Mouse (Mus musculus): ENCODE measurements around the gene Clip1. TPM values are rescaled to one million over a fixed set of nuclear protein-coding genes. Genes with fewer than 3 reads are reported as not detected.

The Clip1 gene
- total RNA-seq, 2 experiments from 2014 or later = 132 to 133 TPM

DNA sequence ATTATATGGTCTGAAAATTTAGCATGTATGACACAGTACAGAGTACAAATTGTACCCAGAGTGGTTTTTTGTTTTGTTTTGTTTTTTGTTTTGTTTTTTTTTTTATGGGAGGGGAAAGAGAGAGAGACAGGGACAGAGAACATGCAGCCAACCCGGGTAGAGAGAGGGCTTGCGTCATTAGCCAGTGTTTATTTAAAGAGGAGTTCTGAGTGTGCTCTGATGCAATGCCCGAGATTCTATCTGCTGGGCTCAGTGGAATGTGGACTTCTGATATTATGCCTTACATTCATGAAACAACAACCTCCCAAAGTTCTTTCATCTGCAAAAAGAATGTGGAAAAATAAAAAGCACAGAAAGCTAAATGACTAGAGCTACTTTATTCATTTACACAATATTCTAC lies 9.2 kb downstream of the Clip1 start:
- no peak for DNase-seq (ENCODE audit: low spot score in 2 of 2)

DNA sequence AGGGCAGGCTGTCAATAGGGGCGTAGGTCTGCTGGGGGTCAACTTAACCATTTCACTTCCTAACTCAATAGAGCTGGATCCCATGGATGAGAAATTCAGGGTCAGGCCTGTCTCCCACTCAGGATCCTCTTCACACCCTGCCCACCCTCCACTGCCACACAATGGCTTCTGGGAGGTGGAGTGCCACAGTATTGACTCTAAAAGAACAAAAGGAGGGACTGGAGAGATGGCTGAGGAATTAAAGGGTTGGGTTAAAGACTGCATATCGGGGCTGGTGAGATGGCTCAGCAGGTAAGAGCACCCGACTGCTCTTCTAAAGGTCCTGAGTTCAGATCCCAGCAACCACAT lies 13.0 kb downstream of the Clip1 start:
- DNase-seq (ENCODE audit: low spot score in 2 of 2) = no peak

DNA sequence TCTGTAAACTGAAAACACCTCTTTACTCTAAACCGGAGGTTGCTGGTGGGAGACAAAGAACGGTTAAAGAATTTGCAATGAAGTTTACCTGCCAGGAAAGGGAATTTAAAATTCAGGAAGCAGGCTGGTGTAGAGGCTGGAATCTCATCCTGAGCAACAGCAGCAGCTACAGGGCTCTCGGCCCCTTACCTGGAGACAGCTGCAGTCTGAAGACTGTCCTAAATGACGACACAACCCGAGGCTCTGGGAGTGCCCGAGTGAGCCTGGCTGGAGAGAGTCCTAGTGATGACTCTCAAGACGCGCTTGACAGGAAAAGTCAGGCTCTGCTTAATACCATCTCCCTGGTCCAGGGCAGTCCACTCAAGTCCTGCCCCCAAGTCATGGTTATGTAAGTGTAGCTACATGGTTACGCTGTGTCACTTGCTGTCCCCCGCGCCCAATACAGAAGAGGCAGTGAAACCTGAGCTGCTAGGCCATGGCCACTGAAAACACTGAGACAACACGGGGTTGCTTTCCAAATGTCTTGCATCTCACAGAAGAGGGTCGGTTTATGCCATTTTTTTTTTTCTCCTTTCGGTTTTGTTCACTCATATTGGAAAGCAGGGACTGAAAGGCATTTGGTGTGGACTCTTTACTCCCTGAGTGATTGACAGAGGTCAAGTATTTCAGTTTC lies 13.5 kb downstream of the Clip1 start:
- DNase-seq (ENCODE audit: low spot score in 2 of 2) = no peak

DNA sequence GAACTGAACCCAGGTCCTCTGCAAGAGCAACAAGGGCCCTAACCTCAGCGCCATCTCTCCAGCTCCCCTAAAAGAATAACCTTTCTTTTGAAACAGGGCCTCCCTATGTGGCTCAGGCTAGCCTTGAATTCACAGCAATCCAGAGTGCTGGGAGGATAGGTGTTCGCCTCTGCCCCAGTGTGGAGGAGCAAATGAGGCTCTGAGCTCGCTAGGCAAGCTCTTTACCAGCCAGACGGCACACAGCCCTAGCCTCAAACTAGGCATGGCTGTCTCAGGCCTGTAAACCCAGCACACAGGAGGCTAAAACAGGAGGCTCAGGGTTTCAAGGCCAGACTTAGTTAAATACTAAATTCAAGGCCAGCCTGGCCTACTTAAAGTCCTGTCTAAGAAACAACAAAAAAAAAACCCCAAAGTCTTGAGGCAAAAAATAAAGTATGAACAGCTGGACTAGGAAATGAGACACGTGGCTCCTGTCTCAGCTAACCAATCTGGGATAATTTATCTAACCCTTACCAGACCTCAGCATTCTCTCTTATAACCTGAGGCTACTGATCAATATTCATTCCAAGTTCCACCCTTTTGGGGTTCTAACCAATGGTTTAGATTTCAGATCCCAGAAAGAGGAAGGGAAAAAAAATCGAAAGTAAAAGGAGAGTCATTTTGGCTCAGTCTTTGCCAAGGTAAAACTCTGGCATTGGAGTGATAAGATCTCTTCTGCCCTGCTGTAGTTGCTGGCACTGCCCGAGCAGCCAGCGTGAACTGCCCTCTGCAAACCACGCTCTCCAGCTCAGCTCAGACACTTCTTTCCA lies 14.2 kb downstream of the Clip1 start:
- DNase-seq (ENCODE audit: low spot score in 2 of 2) = no peak

DNA sequence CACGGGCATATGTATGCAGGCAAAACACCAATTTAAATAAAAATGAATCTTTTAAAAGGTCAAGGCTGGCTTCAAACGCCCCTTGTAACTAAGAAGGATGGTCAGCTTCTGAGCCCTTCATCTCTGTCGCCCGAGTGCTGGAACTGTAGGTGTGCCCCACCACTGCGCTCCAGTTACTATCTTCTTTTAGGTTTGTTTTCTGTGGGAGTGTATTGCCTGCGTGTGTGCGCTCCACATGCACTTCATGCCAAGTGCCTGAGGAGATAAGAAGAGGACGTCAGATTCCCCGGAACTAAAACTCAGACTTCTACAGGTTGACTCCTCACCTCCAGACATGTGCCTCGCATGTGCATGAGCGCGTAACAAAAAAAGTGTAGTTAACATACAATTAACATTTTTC lies 16.5 kb downstream of the Clip1 start:
- no peak for DNase-seq (ENCODE audit: low spot score in 2 of 2)

DNA sequence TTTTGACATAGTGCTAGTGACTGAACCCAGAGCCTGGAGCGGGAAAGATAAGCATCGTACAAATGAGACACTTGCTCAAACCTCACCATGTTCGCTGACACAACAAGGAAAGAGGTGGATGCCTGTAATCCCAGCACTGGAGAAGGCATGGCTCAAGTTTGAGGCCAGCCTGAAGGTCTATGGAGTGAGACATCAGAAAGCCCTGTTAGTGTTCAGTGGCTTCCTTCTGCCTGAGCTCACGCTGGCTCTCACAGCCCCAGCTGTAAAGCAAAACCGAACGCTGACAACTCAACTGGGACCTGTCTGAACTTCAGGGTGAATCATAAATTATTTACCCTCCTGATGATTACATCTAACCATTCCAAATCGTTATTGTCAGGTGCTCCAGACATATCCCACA lies 18.5 kb downstream of the Clip1 start:
- no peak for DNase-seq (ENCODE audit: low spot score in 2 of 2)

DNA sequence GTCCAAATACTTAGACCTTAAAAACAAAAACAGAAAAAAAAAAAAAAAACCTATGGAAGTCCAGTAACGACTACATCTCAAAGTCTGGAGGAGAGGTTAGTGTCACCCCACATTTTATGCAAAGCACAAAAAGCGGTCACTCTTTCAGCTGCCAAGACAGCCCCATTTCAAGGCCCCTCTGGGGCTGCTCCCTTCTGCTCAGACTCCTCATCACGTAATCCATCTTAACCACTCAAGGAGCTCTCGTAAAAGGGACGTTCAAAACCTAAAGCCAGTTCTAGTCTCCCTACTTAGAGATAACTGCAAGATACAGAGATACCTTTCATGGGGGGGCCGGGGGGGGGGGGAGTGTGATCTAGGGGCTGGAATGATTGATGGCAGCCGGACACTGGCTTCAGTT lies 20.1 kb downstream of the Clip1 start:
- no peak for DNase-seq (ENCODE audit: low spot score in 2 of 2)

DNA sequence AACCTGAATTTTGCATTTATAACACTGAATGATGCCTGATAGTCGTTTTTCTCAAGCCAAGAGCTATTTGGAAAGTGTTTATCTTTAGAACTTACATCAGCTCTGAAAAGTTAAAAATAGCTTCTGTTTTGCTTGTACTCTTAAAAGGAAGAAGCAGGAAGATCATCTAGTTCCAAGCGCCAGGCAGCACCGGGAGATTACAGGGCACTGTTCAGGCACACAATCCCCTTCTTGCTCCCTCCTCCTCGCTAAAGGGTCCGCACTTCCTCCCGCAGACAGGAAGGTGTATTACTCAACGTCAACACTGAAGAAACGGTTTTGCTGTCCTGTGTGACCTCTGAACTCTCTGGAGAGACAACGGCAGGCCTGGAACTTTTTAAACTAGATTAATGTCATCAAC lies 22.4 kb downstream of the Clip1 start:
- no peak for DNase-seq (ENCODE audit: low spot score in 2 of 2)

DNA sequence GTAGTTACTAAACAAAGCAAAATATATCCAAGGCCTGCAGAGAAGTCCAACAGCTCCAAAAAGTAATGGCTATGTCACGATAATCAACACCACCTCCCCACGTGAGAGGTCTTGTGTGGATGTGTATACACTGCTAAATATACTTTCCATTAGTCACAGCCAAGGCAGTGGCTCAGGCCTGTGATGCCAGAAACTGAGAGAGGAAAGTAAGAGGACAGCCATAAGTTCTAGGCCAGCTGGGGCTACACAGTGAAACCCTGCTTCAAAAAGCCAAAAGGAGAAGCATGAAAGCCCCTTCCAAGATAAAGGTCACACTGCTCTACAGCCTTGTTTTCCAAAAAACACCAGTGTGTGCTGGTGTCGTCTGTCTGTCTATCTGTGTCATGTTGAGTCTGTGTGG lies 22.8 kb downstream of the Clip1 start:
- no peak for DNase-seq (ENCODE audit: low spot score in 2 of 2)

DNA sequence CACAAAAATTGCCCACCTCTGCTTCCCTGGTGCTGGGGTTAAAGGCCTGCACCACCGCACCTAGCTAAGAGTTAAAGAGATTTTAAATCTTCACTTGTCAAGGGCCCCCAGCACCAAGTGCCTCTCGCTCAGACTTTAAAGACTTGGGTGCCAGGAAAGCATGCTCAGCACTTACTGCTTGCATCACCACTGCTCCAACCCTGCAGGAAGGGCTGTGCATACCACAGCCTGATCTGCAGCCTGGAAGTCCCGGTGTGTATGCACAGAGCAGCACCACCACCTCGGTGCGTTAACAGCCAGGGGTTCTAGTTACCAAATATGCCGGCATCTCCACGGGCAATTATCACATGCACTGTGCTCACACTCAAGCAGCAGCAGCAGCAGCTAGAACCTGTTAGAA lies 26.8 kb downstream of the Clip1 start:
- no peak for DNase-seq (ENCODE audit: low spot score in 2 of 2)

DNA sequence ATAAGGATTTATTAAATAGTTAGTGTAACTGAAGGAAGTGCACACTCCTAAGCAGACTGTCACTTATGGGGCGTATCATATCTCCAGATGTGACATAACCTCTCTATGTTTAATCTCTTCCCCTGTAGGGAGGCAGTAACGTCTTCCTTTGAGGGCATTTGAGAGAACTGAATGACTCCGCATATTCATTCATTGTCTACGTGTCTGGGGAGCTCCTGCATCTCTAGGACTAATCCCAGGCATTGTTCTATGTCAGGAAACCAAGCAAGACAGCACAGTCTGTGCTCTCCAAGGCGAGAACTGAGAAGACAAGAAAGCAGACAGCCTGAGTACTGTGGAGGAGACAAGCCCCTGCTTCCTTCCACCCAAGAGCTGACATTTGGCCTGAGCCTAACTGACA lies 29.5 kb downstream of the Clip1 start:
- DNase-seq (ENCODE audit: low spot score in 2 of 2) = no peak

DNA sequence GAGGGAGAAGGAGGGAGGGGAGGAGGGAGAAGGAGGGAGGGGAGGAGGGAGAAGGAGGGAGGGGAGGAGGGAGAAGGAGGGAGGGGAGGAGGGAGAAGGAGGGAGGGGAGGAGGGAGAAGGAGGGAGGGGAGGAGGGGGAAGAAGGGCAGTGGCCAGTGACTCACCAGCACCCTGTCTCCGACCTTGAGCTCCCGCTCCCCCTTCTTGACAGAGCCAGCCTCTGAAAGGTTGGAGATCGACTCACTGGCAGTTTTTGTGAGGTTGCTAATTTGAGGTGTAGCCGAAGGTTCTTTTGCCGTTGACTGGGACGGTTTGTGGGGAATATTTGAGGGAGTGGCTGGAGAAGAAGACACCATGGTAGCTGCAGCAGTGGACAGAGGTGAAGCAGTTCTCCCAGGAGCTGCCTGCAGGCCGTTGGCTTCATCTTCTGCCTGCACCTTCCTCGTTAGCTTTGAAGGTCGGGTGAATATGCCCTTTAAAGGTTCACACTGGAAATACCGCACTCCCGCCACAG lies 31.1 kb downstream of the Clip1 start:
- DNase-seq (ENCODE audit: low spot score in 2 of 2) = no peak

DNA sequence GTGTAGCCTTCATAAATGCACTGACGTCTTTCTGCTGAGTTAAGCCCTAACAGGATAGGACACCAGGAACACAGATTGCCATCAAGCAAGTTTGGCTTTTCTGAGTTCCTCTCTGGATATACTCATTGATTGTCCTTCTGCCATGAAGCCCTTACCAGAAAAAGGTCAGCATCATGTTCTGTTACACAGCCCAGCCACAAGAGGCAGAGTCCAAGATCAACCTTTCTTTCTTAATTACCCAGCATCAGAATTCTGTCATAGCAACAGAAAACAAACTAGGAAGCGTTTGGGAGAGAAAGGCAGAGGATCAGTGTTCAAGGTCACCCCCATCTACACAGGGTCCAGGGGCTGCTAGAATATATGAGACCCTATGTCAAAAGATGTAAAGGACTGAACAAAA lies 33.6 kb downstream of the Clip1 start:
- DNase-seq (ENCODE audit: low spot score in 2 of 2) = no peak

DNA sequence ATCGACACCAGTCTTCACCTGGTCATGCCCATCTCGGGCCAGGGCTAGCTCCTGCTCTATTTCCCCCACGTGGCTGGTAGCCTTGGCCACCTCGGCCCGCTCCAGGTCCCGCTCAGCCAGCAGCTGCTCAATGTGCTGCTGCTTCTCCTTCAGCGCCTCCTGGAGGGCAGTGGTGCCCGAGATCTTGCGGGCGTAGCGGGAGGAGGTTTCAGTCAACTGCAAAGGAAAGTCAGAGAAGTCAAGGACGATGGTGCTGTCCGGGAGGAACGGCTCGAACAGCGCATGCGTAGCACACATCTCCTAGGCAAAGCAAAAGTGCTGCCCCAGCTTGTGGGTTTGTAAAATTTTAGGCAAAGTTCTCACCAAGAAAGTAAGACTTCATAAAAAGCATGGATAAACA lies 42.0 kb downstream of the Clip1 start:
- no peak for DNase-seq (ENCODE audit: low spot score in 2 of 2)

DNA sequence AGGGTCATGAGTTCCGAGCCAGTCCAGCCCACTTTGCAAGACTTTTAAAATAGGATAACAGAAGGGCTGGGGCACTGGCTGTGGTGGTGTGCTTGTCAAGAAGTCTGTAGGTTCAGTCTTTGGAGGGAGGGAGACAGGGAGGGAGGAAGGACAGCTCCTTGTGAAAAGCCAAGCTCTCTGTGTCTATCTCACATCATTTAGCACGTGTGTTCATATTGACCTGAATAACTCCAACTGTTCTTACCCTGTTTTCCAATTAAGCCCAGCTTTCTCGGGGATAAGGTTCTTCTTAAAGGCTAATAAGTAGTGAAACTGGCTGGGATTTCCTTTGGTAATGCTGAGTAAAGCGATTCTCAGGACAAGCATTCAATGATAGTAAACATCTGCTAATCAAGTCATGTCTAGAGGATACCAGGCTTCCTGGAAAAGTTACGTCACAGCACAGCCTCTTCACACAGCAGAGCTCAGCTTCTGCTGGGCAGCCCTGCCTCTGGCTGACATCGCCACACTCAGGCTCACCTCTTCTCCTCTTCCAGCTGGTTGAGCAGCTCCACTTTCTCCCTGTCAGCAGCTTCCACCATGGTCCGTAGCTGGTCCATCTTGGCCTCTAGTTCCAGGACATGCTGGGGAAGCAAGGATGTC lies 43.0 kb downstream of the Clip1 start:
- no peak for DNase-seq (ENCODE audit: low spot score in 2 of 2)

DNA sequence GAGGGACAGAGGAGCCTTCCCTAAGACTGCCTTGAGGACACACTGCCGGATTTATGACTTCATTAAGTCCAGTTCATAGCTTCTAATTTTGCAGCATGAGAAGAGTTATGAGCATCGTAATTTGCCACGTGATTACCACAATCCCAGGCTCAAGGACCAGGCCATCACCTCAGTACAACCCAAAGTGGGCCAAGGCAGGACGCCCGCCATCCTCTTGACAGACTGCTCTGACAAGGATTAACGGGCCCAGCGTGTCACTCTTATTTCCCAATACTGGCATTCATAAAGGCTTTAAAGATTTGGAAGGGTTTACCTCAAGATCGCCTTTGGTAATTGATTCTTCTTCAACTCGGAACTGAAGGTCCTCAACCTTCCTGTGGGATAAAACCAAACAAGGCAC lies 44.2 kb downstream of the Clip1 start:
- DNase-seq (ENCODE audit: low spot score in 2 of 2) = no peak

DNA sequence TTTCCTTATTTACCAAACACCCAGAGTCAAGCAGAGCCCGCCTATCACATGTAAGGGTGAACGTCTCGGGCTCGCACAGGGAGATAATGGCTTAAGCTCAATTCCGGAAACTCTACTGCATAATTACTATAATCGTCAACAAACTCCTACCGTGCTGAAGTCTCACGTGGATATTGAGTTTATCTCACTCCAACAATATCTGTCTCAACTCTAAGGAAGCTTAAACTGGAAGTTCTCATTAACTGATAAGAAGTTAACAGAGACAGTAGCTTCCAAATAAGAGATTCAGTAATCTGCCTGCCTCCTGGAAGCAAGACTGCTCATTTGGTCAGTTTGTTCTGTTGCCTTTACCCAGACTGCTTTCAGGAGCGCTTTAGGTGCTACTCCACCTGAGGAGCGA lies 53.2 kb downstream of the Clip1 start:
- DNase-seq (ENCODE audit: low spot score in 2 of 2) = no peak

DNA sequence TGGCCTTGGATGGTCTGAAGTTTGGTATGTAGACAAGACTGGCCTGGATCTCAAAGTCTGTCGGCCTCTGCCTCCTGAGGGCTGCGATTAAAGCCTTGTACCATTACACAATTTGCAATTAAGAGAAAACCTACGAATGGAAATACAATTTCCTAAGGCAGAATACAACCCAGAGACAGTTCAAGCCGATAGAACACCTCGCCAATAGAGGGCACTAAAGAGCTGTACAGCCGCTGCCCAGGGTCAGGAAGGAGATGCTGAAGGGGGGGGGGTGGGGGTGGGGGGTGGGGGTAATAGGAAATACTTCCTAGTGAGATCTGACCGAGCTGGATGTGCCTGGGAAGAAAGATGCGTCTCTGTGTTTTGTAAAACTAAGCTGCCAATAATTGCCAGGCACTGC lies 57.8 kb downstream of the Clip1 start:
- DNase-seq (ENCODE audit: low spot score in 2 of 2) = peak; percentile 47 to 64

DNA sequence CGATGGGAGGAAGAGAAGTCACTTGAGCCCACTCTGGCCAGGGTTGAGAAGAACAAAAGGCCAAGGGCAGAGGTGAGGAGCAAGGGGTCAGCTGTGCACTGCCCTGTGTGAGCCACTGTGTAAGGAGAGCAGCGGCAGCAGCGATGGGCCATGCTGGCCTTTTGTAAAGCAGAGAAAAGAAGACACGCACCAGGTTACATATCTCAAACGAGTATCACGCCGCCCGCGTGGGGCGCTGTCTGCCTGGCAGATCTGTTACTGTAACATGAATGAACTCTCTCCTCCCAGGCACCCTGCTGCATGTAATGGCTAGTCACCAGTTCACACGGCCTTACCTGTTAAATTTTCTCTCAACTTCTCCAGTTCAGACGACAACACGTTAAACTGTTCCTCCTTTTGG lies 62.0 kb downstream of the Clip1 start:
- no peak for DNase-seq (ENCODE audit: low spot score in 2 of 2)

DNA sequence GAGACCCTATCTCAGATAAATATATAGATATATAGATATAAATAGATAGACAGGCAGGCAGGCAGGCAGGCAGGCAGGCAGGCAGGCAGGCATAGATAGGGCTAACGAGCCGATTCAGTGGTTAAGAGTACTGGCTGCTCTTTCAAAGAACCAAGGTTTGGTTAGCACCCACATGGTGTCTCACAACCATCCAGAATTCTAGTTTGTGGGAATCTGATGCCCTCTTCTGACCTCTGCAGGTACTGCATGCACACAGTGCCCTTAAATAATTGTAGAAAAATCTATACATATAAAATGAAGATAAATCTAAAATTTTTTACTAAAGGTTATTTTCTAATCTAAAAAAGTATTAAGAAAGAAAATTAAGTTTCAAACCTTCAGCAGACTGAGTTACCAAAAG lies 65.9 kb downstream of the Clip1 start:
- DNase-seq (ENCODE audit: low spot score in 2 of 2) = peak in 1 of 2 experiments; percentile 31

DNA sequence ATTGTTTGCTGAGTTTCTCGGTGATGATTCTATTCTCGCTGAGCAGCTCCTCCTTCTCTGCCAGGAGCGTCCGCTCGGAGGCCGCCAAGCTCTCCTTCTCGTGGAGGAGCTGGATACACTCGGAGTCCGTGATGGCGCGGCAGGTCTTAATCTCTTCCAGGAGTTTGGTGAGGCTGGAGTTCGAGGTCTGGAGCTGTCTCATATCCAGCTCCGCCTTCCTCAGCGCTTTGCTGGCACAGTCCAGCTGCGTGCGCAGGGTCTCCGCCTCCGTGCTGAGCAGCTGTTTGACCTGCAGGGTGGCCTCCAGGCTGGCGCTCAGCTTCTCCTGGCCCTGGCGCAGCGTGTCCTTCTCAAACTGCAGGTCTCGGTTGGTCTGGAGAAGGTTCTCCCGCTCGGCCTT lies 70.2 kb downstream of the Clip1 start:
- DNase-seq (ENCODE audit: low spot score in 2 of 2) = no peak

DNA sequence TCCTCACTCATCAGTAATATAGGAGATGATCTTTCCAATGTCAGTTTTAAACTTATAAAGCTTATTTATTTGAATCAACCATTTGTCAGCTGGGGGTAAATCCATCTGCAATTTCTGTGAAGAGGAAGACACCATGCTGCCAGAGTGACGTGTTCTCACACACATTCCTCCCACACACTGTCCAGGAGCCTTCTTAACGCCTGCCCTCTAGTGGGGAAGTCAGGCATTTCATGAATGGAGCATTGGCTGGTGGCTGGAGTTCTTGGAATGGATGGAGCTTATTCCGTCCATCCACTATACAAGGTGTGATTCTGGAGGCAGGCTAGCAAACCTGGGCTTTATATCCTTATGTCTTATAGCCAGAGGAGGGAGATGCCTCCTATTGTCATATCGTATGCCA lies 74.6 kb downstream of the Clip1 start:
- DNase-seq (ENCODE audit: low spot score in 2 of 2) = peak; percentile 91 to 93

Measured in left cerebral cortex, adult 18-20 months (tissue).